Mouse (Mus musculus): ENCODE results near the gene Rgcc. TPM values are rescaled to one million over a fixed set of nuclear protein-coding genes. Genes with fewer than 3 reads are reported as not detected.

Gene Rgcc
- polyA plus RNA-seq, 1 experiment = 0.60 TPM

- Histone ChIP-seq H3K27ac (ENCODE audit: insufficient read depth, low read depth, low read length) (no peak overlapping the region), H3K4me3 (ENCODE audit: insufficient read depth, low read length) (no peak overlapping the region), H3K4me1 (ENCODE audit: control insufficient read depth, insufficient read depth, low read length) (no peaks in the 10 kb centered on the region)
- TF ChIP-seq POLR2A (IDR thresholded peaks at IDR 0.05; ENCODE audit: borderline replicate concordance, low read depth, low read length) (no peak), CTCF (IDR thresholded peaks at IDR 0.05; ENCODE audit: low read depth, low read length) (no peak)
Measured at GRCm38 (mm10) chr14:79272188-79272694, 29.2 kb downstream of the Rgcc start.

GRCm38 (mm10) chr14:79269551-79269950 lies 31.9 kb downstream of the Rgcc start:
- no peak overlapping the region for H3K27ac ChIP-seq (ENCODE audit: insufficient read depth, low read depth, low read length)
- H3K4me3 ChIP-seq (ENCODE audit: insufficient read depth, low read length) = no peak overlapping the region
- TF ChIP-seq POLR2A (IDR thresholded peaks at IDR 0.05; ENCODE audit: borderline replicate concordance, low read depth, low read length) = no peak
- TF ChIP-seq CTCF (IDR thresholded peaks at IDR 0.05; ENCODE audit: low read depth, low read length) = no peak
- H3K4me1 ChIP-seq (ENCODE audit: control insufficient read depth, insufficient read depth, low read length) = no peaks in the 10 kb centered on the region

GRCm38 (mm10) chr14:79267878-79268277 lies 33.6 kb downstream of the Rgcc start:
- H3K27ac ChIP-seq (ENCODE audit: insufficient read depth, low read depth, low read length) = no peak overlapping the region
- no peak for TF ChIP-seq CTCF (IDR thresholded peaks at IDR 0.05; ENCODE audit: low read depth, low read length)
- TF ChIP-seq POLR2A (IDR thresholded peaks at IDR 0.05; ENCODE audit: borderline replicate concordance, low read depth, low read length) = no peak
- no peak overlapping the region for H3K4me3 ChIP-seq (ENCODE audit: insufficient read depth, low read length)
- no peaks in the 10 kb centered on the region for H3K4me1 ChIP-seq (ENCODE audit: control insufficient read depth, insufficient read depth, low read length)

DNA sequence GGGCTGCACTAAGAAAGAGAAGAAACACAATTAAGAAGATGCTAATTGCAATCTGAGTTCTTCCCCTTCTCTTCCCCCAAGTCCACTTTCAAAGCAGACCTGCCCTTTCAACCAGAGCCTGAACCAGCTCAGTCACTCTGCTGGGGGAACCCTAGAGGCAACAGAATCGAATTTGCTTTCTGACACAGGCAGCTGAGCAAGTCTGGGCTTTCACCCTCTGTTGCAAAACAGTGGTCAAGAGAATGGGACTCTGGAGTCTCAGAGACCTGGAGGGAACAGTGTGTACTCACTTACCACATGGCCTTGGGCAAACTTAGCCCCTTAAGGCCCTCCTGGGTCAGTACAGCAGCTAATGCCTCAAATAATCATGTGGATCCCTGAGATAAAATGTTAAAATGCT lies 34.1 kb downstream of the Rgcc start:
- no peak overlapping the region for H3K27ac ChIP-seq (ENCODE audit: insufficient read depth, low read depth, low read length)
- H3K4me3 ChIP-seq (ENCODE audit: insufficient read depth, low read length) = no peak overlapping the region
- TF ChIP-seq CTCF (IDR thresholded peaks at IDR 0.05; ENCODE audit: low read depth, low read length) (no peak), POLR2A (IDR thresholded peaks at IDR 0.05; ENCODE audit: borderline replicate concordance, low read depth, low read length) (no peak)
- H3K4me1 ChIP-seq (ENCODE audit: control insufficient read depth, insufficient read depth, low read length) = no peaks in the 10 kb centered on the region

GRCm38 (mm10) chr14:79266408-79266807 lies 35.0 kb downstream of the Rgcc start:
- Histone ChIP-seq H3K4me3 (ENCODE audit: insufficient read depth, low read length) (no peak overlapping the region), H3K4me1 (ENCODE audit: control insufficient read depth, insufficient read depth, low read length) (no peaks in the 10 kb centered on the region), H3K27ac (ENCODE audit: insufficient read depth, low read depth, low read length) (no peak overlapping the region)
- TF ChIP-seq POLR2A (IDR thresholded peaks at IDR 0.05; ENCODE audit: borderline replicate concordance, low read depth, low read length) (no peak), CTCF (IDR thresholded peaks at IDR 0.05; ENCODE audit: low read depth, low read length) (no peak)

DNA sequence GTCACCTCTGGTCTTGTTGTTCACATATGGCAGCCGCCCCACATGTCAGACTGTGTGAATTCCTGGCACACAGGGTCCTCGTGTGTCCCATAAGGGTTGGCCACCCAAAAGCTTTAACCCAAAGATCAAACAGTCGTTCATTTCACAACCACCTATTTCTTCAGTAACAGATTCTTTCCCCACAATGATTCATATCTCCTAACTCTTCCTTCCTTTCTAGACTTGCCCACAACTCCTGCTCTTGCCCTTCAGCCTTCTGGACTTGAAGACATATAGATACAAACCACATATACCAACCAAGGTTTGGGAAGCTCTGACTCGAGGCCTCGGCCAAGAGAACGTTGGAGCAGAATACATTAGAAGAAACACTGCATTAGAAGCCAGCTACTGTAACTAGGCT lies 35.7 kb downstream of the Rgcc start:
- H3K4me3 ChIP-seq (ENCODE audit: insufficient read depth, low read length) = no peak overlapping the region
- H3K27ac ChIP-seq (ENCODE audit: insufficient read depth, low read depth, low read length) = no peak overlapping the region
- TF ChIP-seq CTCF (IDR thresholded peaks at IDR 0.05; ENCODE audit: low read depth, low read length) (no peak), POLR2A (IDR thresholded peaks at IDR 0.05; ENCODE audit: borderline replicate concordance, low read depth, low read length) (no peak)
- H3K4me1 ChIP-seq (ENCODE audit: control insufficient read depth, insufficient read depth, low read length) = no peaks in the 10 kb centered on the region

- Histone ChIP-seq H3K27ac (ENCODE audit: insufficient read depth, low read depth, low read length) (no peak overlapping the region), H3K4me1 (ENCODE audit: control insufficient read depth, insufficient read depth, low read length) (no peaks in the 10 kb centered on the region), H3K4me3 (ENCODE audit: insufficient read depth, low read length) (no peak overlapping the region)
- TF ChIP-seq POLR2A (IDR thresholded peaks at IDR 0.05; ENCODE audit: borderline replicate concordance, low read depth, low read length) (no peak), CTCF (IDR thresholded peaks at IDR 0.05; ENCODE audit: low read depth, low read length) (no peak)
Measured at GRCm38 (mm10) chr14:79263321-79263720, 38.1 kb downstream of the Rgcc start.

GRCm38 (mm10) chr14:79262677-79263076 lies 38.8 kb downstream of the Rgcc start:
- no peak for TF ChIP-seq POLR2A (IDR thresholded peaks at IDR 0.05; ENCODE audit: borderline replicate concordance, low read depth, low read length)
- no peak for TF ChIP-seq CTCF (IDR thresholded peaks at IDR 0.05; ENCODE audit: low read depth, low read length)

GRCm38 (mm10) chr14:79259062-79259779 lies 42.2 kb downstream of the Rgcc start:
- H3K4me1 ChIP-seq (ENCODE audit: control insufficient read depth, insufficient read depth, low read length) = no peaks in the 10 kb centered on the region
- H3K27ac ChIP-seq (ENCODE audit: insufficient read depth, low read depth, low read length) = no peak overlapping the region
- no peak for TF ChIP-seq POLR2A (IDR thresholded peaks at IDR 0.05; ENCODE audit: borderline replicate concordance, low read depth, low read length)
- no peak for TF ChIP-seq CTCF (IDR thresholded peaks at IDR 0.05; ENCODE audit: low read depth, low read length)
- no peak overlapping the region for H3K4me3 ChIP-seq (ENCODE audit: insufficient read depth, low read length)

More at GRCm38 (mm10) chr14:79262677-79263076, 38.8 kb downstream of the Rgcc start:
- no peak overlapping the region for H3K27ac ChIP-seq (ENCODE audit: insufficient read depth, low read depth, low read length)
- H3K4me3 ChIP-seq (ENCODE audit: insufficient read depth, low read length) = no peak overlapping the region
- no peaks in the 10 kb centered on the region for H3K4me1 ChIP-seq (ENCODE audit: control insufficient read depth, insufficient read depth, low read length)

GRCm38 (mm10) chr14:79256656-79257055 lies 44.8 kb downstream of the Rgcc start:
- Histone ChIP-seq H3K4me3 (ENCODE audit: insufficient read depth, low read length) (no peak overlapping the region), H3K4me1 (ENCODE audit: control insufficient read depth, insufficient read depth, low read length) (no peaks in the 10 kb centered on the region), H3K27ac (ENCODE audit: insufficient read depth, low read depth, low read length) (no peak overlapping the region)
- TF ChIP-seq CTCF (IDR thresholded peaks at IDR 0.05; ENCODE audit: low read depth, low read length) = no peak
- no peak for TF ChIP-seq POLR2A (IDR thresholded peaks at IDR 0.05; ENCODE audit: borderline replicate concordance, low read depth, low read length)

Data from bone marrow macrophage, adult 2 months (primary cell).